ENCODE assay signal across 13 mouse cellular contexts in genomic region chr11:76679508-76679907, GRCm38 (mm10). TPM values are rescaled to one million over a fixed set of nuclear protein-coding genes. Genes with fewer than 3 reads are reported as not detected.
A peak's percentile ranks its signal among the peaks of the same experiment; 100 is the strongest.
DNase-seq lines count a peak whose midpoint lies in the region; ATAC-seq and TF ChIP-seq lines count a peak whose summit lies in the region.
"Not testable (repeated sequence)": the region's sequence is repeated elsewhere in the genome, so short reads cannot be mapped to it uniquely, and the experiment has no call there.
"Had no signal": no experiment of that assay in that cellular context is flagged by ENCODE, and none has a peak within 500 bp of the region (broad histone marks: within the 10 kb centered on the region; RNA-seq: fewer than 3 reads in every experiment).

Gene Trarg1, plus strand, starts transcription at chr11:76679808.

- not testable (repeated sequence) for TF ChIP-seq EP300 in heart, postnatal 0 days (IDR thresholded peaks at IDR 0.05; ENCODE audit: low read depth)

- intact Hi-C loops in gastrocnemius, adult 2 months (cut with DNase I): loop anchor here (10.0 kb wide), 1 partner anchor 215 kb away; no protein-coding TSS in a partner anchor

- not testable (repeated sequence) for TF ChIP-seq CTCF in gastrocnemius, adult 2 months (IDR thresholded peaks at IDR 0.05); heart, postnatal 0 days (IDR thresholded peaks at IDR 0.05; ENCODE audit: low read depth); lung, embryonic 14.5 days (IDR thresholded peaks at IDR 0.05; ENCODE audit: low read depth)

- H3K9ac ChIP-seq in heart, postnatal 0 days (replicated peaks; ENCODE audit: low read depth, low read length); lung, embryonic 14.5 days; stomach, embryonic 15.5 days: not testable (repeated sequence)

- H3K27ac ChIP-seq in gastrocnemius, adult 2 months: peak within 1 kb of the TSS; percentile 38
- H3K27ac ChIP-seq in heart, postnatal 0 days (ENCODE audit: low read depth); limb, embryonic 10.5 days; lung, embryonic 14.5 days (ENCODE audit: low read depth); stomach, embryonic 15.5 days: not testable (repeated sequence)

- 28% methylated on average over 7 of the region's 8 CpGs for WGBS in heart, postnatal 0 days
- 46% methylated on average over 8 of the region's 8 CpGs for WGBS in limb, embryonic 10.5 days
- 33% methylated on average over 8 of the region's 8 CpGs for WGBS in lung, embryonic 14.5 days
- WGBS in stomach, embryonic 15.5 days: 32% methylated on average over 8 of the region's 8 CpGs

- DNase-seq in adrenal gland, adult 8-10 months; adrenal gland, postnatal 4 days (ENCODE audit: low spot score in 2 of 2); gastrocnemius, adult 2 months; heart, postnatal 0 days (ENCODE audit: low spot score); limb, embryonic 10.5 days (ENCODE audit: low spot score): not testable (repeated sequence)
- peak; percentile 30 for DNase-seq in lung, embryonic 14.5 days

- H3K4me3 ChIP-seq in gastrocnemius, adult 2 months: peak within 1 kb of the TSS; percentile 42
- not testable (repeated sequence) for H3K4me3 ChIP-seq in heart, postnatal 0 days (ENCODE audit: low read depth, low read length); lung, embryonic 14.5 days (ENCODE audit: low read depth, low read length); stomach, embryonic 15.5 days (replicated peaks)
- H3K4me3 ChIP-seq in limb, embryonic 10.5 days: 0 out of 2 replicates have a peak within 1 kb of the TSS, but pooled peaks have one; percentile 8

- H3K9me3 ChIP-seq in heart, postnatal 0 days (replicated peaks; ENCODE audit: control insufficient read depth, low read length); limb, embryonic 10.5 days (replicated peaks); lung, embryonic 14.5 days (ENCODE audit: low read depth, low read length); stomach, embryonic 15.5 days: not testable (repeated sequence)

- not testable (repeated sequence) for ATAC-seq in heart, postnatal 0 days (ENCODE audit: insufficient read depth, low read depth); lung, embryonic 14.5 days (ENCODE audit: insufficient read depth); stomach, embryonic 15.5 days (ENCODE audit: insufficient read depth, low FRiP score, low read depth)

- not testable (repeated sequence) for H3K36me3 ChIP-seq in heart, postnatal 0 days (replicated peaks; ENCODE audit: control insufficient read depth, insufficient read depth, low read length); limb, embryonic 10.5 days; lung, embryonic 14.5 days (ENCODE audit: insufficient read depth); stomach, embryonic 15.5 days

- not testable (repeated sequence) for H3K4me1 ChIP-seq in heart, postnatal 0 days (ENCODE audit: control insufficient read depth, insufficient read depth); limb, embryonic 10.5 days; lung, embryonic 14.5 days (ENCODE audit: insufficient read depth); stomach, embryonic 15.5 days

- H3K27me3 ChIP-seq in heart, postnatal 0 days (ENCODE audit: control insufficient read depth, insufficient read depth, low read length): peaks cover 12% of the 10 kb centered on the region
- H3K27me3 ChIP-seq in limb, embryonic 10.5 days (ENCODE audit: low read depth, poor library complexity, severe bottlenecking): peaks cover 36% of the 10 kb centered on the region
- not testable (repeated sequence) for H3K27me3 ChIP-seq in lung, embryonic 14.5 days (ENCODE audit: insufficient read depth, low read length); stomach, embryonic 15.5 days (replicated peaks)

- H3K4me2 ChIP-seq in heart, postnatal 0 days (ENCODE audit: low read depth, low read length): peak within 1 kb of the TSS; percentile 18; the same call in 1 of the 2 replicates
- H3K4me2 ChIP-seq in lung, embryonic 14.5 days: not testable (repeated sequence)
- peak within 1 kb of the TSS; percentile 11; the same call in 1 of the 2 replicates for H3K4me2 ChIP-seq in stomach, embryonic 15.5 days

RNA-seq across cellular contexts. Expression of gene Trarg1, which starts in this region (rescaled TPM):
- total RNA-seq in adrenal gland, adult 8-10 months (2022): 10 to 100 TPM; 15.3 to 88.2 (median 29.8) TPM
- 10 to 100 TPM; 16.4 to 27.0 TPM for total RNA-seq in adrenal gland, postnatal 4 days (2021)
- total RNA-seq in gastrocnemius, adult 2 months (2021): under 1 TPM; 0.77 to 0.84 TPM
- 0.46 and 0.50 TPM in 2 replicates for total RNA-seq in heart, postnatal 0 days (2014; rRNA removed; ENCODE audit: low replicate concordance)
- polyA plus RNA-seq in heart, postnatal 0 days (2015; fragmentation: Nextera tagmentation; extraction: Ambion mirVana): 0.82 and 0.92 TPM in 2 replicates
- polyA plus RNA-seq in limb, embryonic 10.5 days (2016; fragmentation: Nextera tagmentation; extraction: Ambion mirVana): 0.04 and 0.09 TPM in 2 replicates
- polyA plus RNA-seq in lung, embryonic 14.5 days (2014; fragmentation: Nextera tagmentation; extraction: Ambion mirVana): 0.07 and 0.16 TPM in 2 replicates
- polyA plus RNA-seq in stomach, embryonic 15.5 days (2015; fragmentation: Nextera tagmentation; extraction: Ambion mirVana): 0.61 and 0.89 TPM in 2 replicates
- total RNA-seq: common myeloid progenitor, adult 5-6 weeks; monocyte, adult 5-6 weeks had no signal
- polyA plus RNA-seq: forebrain, embryonic 13.5 days; heart, embryonic 12.5 days; hindbrain, embryonic 11.5 days; liver, embryonic 16.5 days had no signal

Comparison
In these comparisons a context has a peak if more than half of its experiments do, and no peak if none do; other contexts are left out.
1. RNA of gene Trarg1 (total RNA-seq): 15.3 to 88.2 TPM in adrenal gland, adult 8-10 months and 16.4 to 27.0 TPM in adrenal gland, postnatal 4 days; 0.77 to 0.84 TPM in gastrocnemius, adult 2 months and 0.46 to 0.50 TPM in heart, postnatal 0 days; every median in the first group is over 4 times any median in the second.
2. Peak in DNase-seq in lung, embryonic 14.5 days; RNA of the gene not detected or under 1 TPM.